Mouse (Mus musculus) heart, postnatal 0 days (tissue): Measurements from ENCODE around the gene Psmd9.

Source experiments
- CTCF ChIP-seq: IDR thresholded peaks from 2 replicates; pipeline ENCODE4 v1.5.1; 2016; ENCODE audit warnings: antibody characterized with exemption, control low read depth, low read depth
- EP300 ChIP-seq: IDR thresholded peaks from 2 replicates; pipeline ENCODE4 v1.6.1; 2016; ENCODE audit warnings: antibody characterized with exemption, low read depth

GRCm38 (mm10) chr5:123226851-123227250 lies 57.6 kb downstream of the Psmd9 start:
- TF ChIP-seq CTCF (no peak), EP300 (no peak)
